Mouse (Mus musculus): ENCODE data around the gene Cfap206. TPM values are rescaled to one million over a fixed set of nuclear protein-coding genes. Genes with fewer than 3 reads are reported as not detected.

Cfap206 gene
- total and polyA plus RNA-seq, 3 experiments: 0.16 to 0.47 TPM; not detected in 1

DNA sequence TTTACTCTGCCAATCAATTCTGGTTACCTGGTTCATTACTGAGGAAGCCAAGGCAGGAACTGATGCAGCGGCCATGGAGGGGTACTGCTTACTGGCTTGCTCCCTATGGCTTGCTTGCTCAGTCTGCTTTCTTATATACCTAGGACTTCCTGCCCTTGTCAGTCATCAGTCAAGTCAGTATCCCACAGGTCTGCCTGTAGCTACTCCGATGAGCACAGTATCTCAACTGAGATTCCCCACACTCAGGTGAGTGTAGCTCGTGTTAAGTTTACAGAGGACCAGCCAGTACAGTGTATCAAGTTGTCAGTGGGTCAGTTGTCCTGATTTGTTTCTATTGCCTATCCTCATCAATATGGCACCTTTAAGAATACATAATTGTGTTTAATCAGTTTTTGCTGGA lies 89.3 kb downstream of the Cfap206 start:
- Histone ChIP-seq H3K4me3 (no peak overlapping the region), H3K9ac (ENCODE audit: low read depth, low read length) (no peak overlapping the region), H3K79me2 (replicated peaks; ENCODE audit: control insufficient read depth, insufficient read depth, low read length) (no peaks in the 10 kb centered on the region), H3K27me3 (ENCODE audit: control insufficient read depth, insufficient read depth, low read length) (no peaks in the 10 kb centered on the region), H3K27ac (no peak overlapping the region), H3K36me3 (ENCODE audit: control insufficient read depth, insufficient read depth, low read length) (no peaks in the 10 kb centered on the region), H3K4me1 (ENCODE audit: control insufficient read depth, insufficient read depth, low read length) (no peaks in the 10 kb centered on the region)
- TF ChIP-seq CTCF (IDR thresholded peaks at IDR 0.05) (no peak), POLR2A (IDR thresholded peaks at IDR 0.05; ENCODE audit: insufficient read depth, low read depth, low read length) (no peak), EP300 (IDR thresholded peaks at IDR 0.05; ENCODE audit: insufficient read depth, low read depth, low read length) (no peak)
- WGBS: 91% methylated on average over 3 of the region's 3 CpGs
- intact Hi-C loops (cut with DNase I): no loop called here
- no peak for DNase-seq

DNA sequence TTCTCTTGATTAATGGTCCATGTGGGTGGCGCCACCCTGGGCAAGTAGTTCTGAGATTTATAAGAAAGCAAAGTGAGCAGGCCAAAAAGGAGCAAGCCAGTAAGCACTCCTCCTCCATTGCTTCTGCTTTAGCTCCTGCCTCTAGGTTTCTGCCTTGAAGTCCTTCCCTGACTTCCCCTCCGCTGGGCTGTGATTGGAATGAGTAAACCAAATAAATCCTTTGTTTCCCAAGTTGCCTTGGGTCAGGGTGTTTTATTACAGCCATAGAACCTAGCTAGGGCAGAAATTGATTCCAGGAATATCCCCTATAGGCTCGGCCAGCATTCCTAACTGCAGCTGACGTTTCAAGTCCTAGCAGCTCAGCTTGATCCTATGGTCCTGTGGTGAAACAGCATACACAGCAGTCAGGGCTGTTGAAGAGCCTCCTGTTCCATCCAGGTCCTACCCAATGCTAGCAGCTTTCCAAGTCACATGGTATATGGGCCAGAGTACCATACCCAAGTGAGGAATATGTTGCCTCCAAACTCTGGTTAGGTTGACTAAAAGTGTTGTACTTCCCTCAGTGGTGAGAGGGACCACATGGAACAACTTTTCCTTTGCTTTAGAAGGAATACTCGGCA lies 90.2 kb downstream of the Cfap206 start:
- 97% methylated on average over 5 of the region's 5 CpGs for WGBS
- H3K9ac ChIP-seq (ENCODE audit: low read depth, low read length): no peak overlapping the region
- no peaks in the 10 kb centered on the region for H3K27me3 ChIP-seq (ENCODE audit: control insufficient read depth, insufficient read depth, low read length)
- no peaks in the 10 kb centered on the region for H3K4me1 ChIP-seq (ENCODE audit: control insufficient read depth, insufficient read depth, low read length)
- H3K36me3 ChIP-seq (ENCODE audit: control insufficient read depth, insufficient read depth, low read length): no peaks in the 10 kb centered on the region
- intact Hi-C loops (cut with DNase I): no loop called here
- no peak overlapping the region for H3K4me3 ChIP-seq
- no peak for DNase-seq
- no peak overlapping the region for H3K27ac ChIP-seq
- no peak for TF ChIP-seq EP300 (IDR thresholded peaks at IDR 0.05; ENCODE audit: insufficient read depth, low read depth, low read length)
- no peak for TF ChIP-seq CTCF (IDR thresholded peaks at IDR 0.05)
- TF ChIP-seq POLR2A (IDR thresholded peaks at IDR 0.05; ENCODE audit: insufficient read depth, low read depth, low read length): no peak
- H3K79me2 ChIP-seq (replicated peaks; ENCODE audit: control insufficient read depth, insufficient read depth, low read length): no peaks in the 10 kb centered on the region

Other genes with a start within 250 kb of the Cfap206 start
- gene Akirin2, start 179.3 kb downstream of the Cfap206 start, total RNA-seq (2021): 10 to 100 TPM; 54.5 to 62.4 TPM
- 23.8 and 36.1 TPM in 2 replicates for gene Akirin2, start 179.3 kb downstream of the Cfap206 start, polyA plus RNA-seq (2012; rRNA removed)
- gene Orc3, start 115.3 kb downstream of the Cfap206 start, total RNA-seq (2021): 10 to 100 TPM; 28.5 to 34.3 TPM
- 17.1 and 37.5 TPM in 2 replicates for gene Orc3, start 115.3 kb downstream of the Cfap206 start, polyA plus RNA-seq (2012; rRNA removed)
- 10 to 100 TPM; 23.6 to 24.9 TPM for gene Rars2, start 115.2 kb downstream of the Cfap206 start, total RNA-seq (2021)
- 10.1 and 19.8 TPM in 2 replicates for gene Rars2, start 115.2 kb downstream of the Cfap206 start, polyA plus RNA-seq (2012; rRNA removed)
- gene Slc35a1, start 42.8 kb downstream of the Cfap206 start, total RNA-seq (2021): 10 to 100 TPM; 11.1 to 14.0 TPM
- 9.0 and 18.1 TPM in 2 replicates for gene Slc35a1, start 42.8 kb downstream of the Cfap206 start, polyA plus RNA-seq (2012; rRNA removed)
- not detected for gene Gm136, start 26.1 kb upstream of the Cfap206 start, total RNA-seq (2021)
- not detected in 2 replicates for gene Gm136, start 26.1 kb upstream of the Cfap206 start, polyA plus RNA-seq (2012; rRNA removed)
- 10 to 100 TPM; 54.6 to 66.6 TPM for gene Smim8, start 48.2 kb upstream of the Cfap206 start, total RNA-seq (2021)
- gene Smim8, start 48.2 kb upstream of the Cfap206 start, polyA plus RNA-seq (2012; rRNA removed): 19.1 and 30.0 TPM in 2 replicates
- 10 to 100 TPM; 14.0 to 15.7 TPM for gene Zfp292, start 152.8 kb upstream of the Cfap206 start, total RNA-seq (2021)
- gene Zfp292, start 152.8 kb upstream of the Cfap206 start, polyA plus RNA-seq (2012; rRNA removed): 1.7 and 3.9 TPM in 2 replicates
- gene Cga, start 163.6 kb upstream of the Cfap206 start, total RNA-seq (2021): not detected
- gene Cga, start 163.6 kb upstream of the Cfap206 start, polyA plus RNA-seq (2012; rRNA removed): not detected in 2 replicates